Mouse (Mus musculus) neural tube, embryonic 13.5 days (tissue): ENCODE measurements around the gene March9. TPM values are rescaled to one million over a fixed set of nuclear protein-coding genes. Genes with fewer than 3 reads are reported as not detected.
"Not testable (repeated sequence)": the region's sequence is repeated elsewhere in the genome, so short reads cannot be mapped to it uniquely, and the experiment has no call there.

Source experiments
- ATAC-seq: fragments of 200-750 bp; cut with Nextera tagmentation; 2 replicates; pipeline ENCODE4 v1.8.0; 2017; ENCODE audit warnings: low read depth, mild to moderate bottlenecking, moderate TSS enrichment, moderate library complexity
- H3K27ac ChIP-seq: fragments of 300-500 bp; sonication (generic); replicated peaks from 2 replicates; pipeline ENCODE4 v1.5.1; 2015; ENCODE audit warnings: moderate library complexity, mild to moderate bottlenecking, inconsistent platforms
- H3K27me3 ChIP-seq: fragments of 300-500 bp; sonication (generic); 2 replicates; pipeline ENCODE4 v1.6.1; 2015; ENCODE audit warnings: mild to moderate bottlenecking, inconsistent platforms
- H3K36me3 ChIP-seq: fragments of 300-500 bp; sonication (generic); 2 replicates; pipeline ENCODE4 v1.6.1; 2015; ENCODE audit warnings: mild to moderate bottlenecking, inconsistent platforms
- H3K4me1 ChIP-seq: fragments of 300-500 bp; sonication (generic); replicated peaks from 2 replicates; pipeline ENCODE4 v1.6.1; 2015; ENCODE audit warnings: inconsistent platforms
- H3K4me2 ChIP-seq: fragments of 300-500 bp; sonication (generic); 2 replicates; pipeline ENCODE4 v1.6.1; 2015; ENCODE audit warnings: inconsistent platforms, mild to moderate bottlenecking, moderate library complexity
- H3K4me3 ChIP-seq: fragments of 300-500 bp; sonication (generic); 2 replicates; pipeline ENCODE4 v1.5.1; 2015; ENCODE audit warnings: mild to moderate bottlenecking, inconsistent platforms
- H3K9ac ChIP-seq: fragments of 300-500 bp; sonication (generic); 2 replicates; pipeline ENCODE4 v1.6.1; 2015; ENCODE audit warnings: moderate library complexity, mild to moderate bottlenecking, inconsistent platforms
- H3K9me3 ChIP-seq: fragments of 300-500 bp; sonication (generic); 2 replicates; pipeline ENCODE4 v1.6.1; 2016; ENCODE audit warnings: inconsistent platforms
- WGBS: fragments of 180-500 bp; shearing (Covaris S2); methylation state at CpG from one replicate; pipeline ENCODE4 v1.1.7; 2015; 5-methylcytosine and 5-hydroxymethylcytosine counted together
- polyA plus RNA-seq: library from polyadenylated mRNA; unstranded; fragments of >200 nt; fragmentation: Nextera tagmentation; extraction: Ambion mirVana; gene quantifications from 2 replicates; pipeline ENCODE4 v1.2.1, GENCODE M21; 2015

Gene March9
- polyA plus RNA-seq, 1 experiment from 2014 or later = 6.3 TPM

DNA sequence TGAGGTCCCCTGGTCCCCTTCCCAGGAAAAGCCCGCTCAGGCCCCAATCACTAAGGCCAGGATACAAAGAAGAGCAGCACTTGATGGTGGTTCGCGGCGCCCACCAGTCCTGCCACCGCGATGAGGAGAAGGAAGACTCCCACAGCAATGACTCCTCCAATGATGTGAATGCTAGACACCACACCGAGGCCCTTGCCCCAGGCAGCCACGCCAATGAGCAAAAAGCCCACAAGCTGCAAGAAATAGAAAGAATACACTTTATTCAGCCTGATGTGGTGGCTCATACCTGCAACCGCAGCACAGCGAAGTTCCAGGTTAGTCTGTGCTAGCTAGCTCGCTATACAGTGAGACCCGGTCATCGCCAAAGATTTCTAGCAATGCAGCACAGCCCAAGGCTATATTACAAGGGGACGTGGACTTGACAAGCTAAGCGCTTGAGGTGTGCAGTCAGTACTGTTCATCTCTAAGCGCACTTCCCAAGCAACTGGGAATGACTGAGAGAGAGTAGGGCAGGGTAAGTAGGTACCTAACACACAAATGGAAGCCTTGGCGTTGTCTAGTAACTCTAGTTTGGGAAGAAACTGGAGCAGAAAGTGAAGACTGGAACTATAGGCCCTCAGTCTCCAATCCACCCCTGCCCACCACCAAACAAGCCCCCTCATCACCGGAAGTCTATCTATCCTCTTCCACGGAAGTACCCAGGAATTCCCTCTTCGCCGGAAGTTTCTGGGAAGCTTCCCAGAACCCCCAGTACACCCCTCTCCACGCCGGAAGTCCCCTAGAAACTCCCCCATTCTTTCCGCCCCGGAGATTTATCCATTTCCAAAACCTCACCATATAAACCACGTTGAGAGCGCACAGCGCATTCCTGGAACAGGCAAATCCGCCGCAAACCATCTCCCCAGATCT, 9.6 kb upstream of the March9 start:
- peak; percentile 82 for ATAC-seq
- Histone ChIP-seq H3K36me3 (peaks cover 41% of the 10 kb centered on the region), H3K27ac (peak overlapping the region; percentile 94), H3K4me1 (peaks cover 54% of the 10 kb centered on the region), H3K9me3 (no peaks in the 10 kb centered on the region), H3K9ac (peak overlapping the region; percentile 77), H3K27me3 (no peaks in the 10 kb centered on the region), H3K4me2 (peak overlapping the region; percentile 93), H3K4me3 (peak overlapping the region; percentile 65)
- 4% methylated on average over 30 of the region's 30 CpGs for WGBS

- no peaks in the 10 kb centered on the region for H3K27me3 ChIP-seq
- H3K4me2 ChIP-seq = peak overlapping the region; percentile 93
- H3K4me1 ChIP-seq = peaks cover 56% of the 10 kb centered on the region
- peak overlapping the region; percentile 94 for H3K27ac ChIP-seq
- H3K4me3 ChIP-seq = peak overlapping the region; percentile 65
- 83% methylated on average over 9 of the region's 9 CpGs for WGBS
- peaks cover 41% of the 10 kb centered on the region for H3K36me3 ChIP-seq
- ATAC-seq = no peak
- peak overlapping the region; percentile 77 for H3K9ac ChIP-seq
- no peaks in the 10 kb centered on the region for H3K9me3 ChIP-seq
Observed at GRCm38 (mm10) chr10:127068360-127069038, 8.5 kb upstream of the March9 start.

DNA sequence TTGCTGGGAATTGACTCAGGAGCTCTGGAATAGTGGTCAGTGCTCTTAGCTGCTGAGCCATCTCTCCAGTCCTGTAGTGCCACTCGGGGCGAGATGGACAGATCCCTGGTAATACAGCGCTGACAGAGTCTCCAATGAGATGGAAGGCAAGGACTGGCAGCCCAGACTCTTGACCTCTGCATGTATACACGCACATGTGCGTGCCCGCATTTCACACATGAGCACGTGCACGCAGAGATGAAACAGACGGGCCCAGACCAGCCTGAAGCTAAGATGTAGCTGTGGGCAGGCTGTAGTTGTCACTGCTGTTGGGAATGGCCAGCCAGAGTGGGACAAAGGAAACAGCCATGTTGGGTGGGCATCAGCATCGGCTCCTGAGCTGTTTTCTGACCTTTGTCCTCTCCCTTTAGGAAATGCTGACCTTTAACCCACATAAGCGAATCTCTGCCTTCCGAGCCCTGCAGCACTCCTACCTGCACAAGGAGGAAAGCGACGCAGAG, 6.6 kb upstream of the March9 start:
- Histone ChIP-seq H3K9me3 (no peaks in the 10 kb centered on the region), H3K4me1 (peaks cover 66% of the 10 kb centered on the region), H3K27ac (0 out of 2 replicates have a peak overlapping the region, but pooled peaks have one; percentile 9), H3K27me3 (no peaks in the 10 kb centered on the region), H3K4me3 (peak overlapping the region; percentile 16), H3K9ac (no peak overlapping the region), H3K36me3 (peaks cover 41% of the 10 kb centered on the region), H3K4me2 (no peak overlapping the region; the same call in 1 of the 2 replicates)
- WGBS = 88% methylated on average over 14 of the region's 14 CpGs
- no peak for ATAC-seq

DNA sequence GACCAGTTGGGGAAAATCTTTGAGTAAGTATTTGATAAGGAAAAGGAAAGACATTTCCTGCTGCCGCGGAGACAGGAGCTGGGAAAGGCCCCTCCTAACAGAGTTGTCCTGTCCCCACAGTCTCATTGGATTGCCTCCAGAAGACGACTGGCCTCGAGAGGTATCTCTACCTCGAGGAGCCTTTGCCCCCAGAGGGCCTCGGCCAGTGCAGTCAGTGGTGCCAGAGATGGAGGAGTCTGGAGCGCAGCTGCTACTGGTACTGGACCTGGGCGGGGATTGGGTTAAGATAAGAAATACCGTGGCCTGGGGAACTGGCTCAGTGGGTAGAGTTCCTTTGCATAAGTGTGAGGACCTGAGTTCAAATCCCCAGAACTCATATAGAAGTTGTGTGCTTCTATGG, 6.0 kb upstream of the March9 start:
- no peak overlapping the region for H3K27ac ChIP-seq

GRCm38 (mm10) chr10:127063913-127064870, 4.2 kb upstream of the March9 start:
- H3K36me3 ChIP-seq = peaks cover 41% of the 10 kb centered on the region
- peak overlapping the region; percentile 82 for H3K4me2 ChIP-seq
- H3K9me3 ChIP-seq = no peaks in the 10 kb centered on the region
- peak; percentile 1; the same call in 1 of the 2 replicates for ATAC-seq
- peak overlapping the region; percentile 91 for H3K27ac ChIP-seq
- H3K9ac ChIP-seq = peak overlapping the region; percentile 99
- no peaks in the 10 kb centered on the region for H3K27me3 ChIP-seq
- H3K4me3 ChIP-seq = peak overlapping the region; percentile 89
- H3K4me1 ChIP-seq = peaks cover 69% of the 10 kb centered on the region
- WGBS = 13% methylated on average over 37 of the region's 37 CpGs

More for the DNA sequence above, 6.0 kb upstream of the March9 start:
- Histone ChIP-seq H3K36me3 (peaks cover 41% of the 10 kb centered on the region), H3K4me2 (no peak overlapping the region; the same call in 1 of the 2 replicates), H3K9ac (no peak overlapping the region), H3K9me3 (no peaks in the 10 kb centered on the region), H3K27me3 (no peaks in the 10 kb centered on the region), H3K4me1 (peaks cover 66% of the 10 kb centered on the region), H3K4me3 (0 out of 2 replicates have a peak overlapping the region, but pooled peaks have one; percentile 16)
- ATAC-seq = no peak
- WGBS = 91% methylated on average over 9 of the region's 9 CpGs

DNA sequence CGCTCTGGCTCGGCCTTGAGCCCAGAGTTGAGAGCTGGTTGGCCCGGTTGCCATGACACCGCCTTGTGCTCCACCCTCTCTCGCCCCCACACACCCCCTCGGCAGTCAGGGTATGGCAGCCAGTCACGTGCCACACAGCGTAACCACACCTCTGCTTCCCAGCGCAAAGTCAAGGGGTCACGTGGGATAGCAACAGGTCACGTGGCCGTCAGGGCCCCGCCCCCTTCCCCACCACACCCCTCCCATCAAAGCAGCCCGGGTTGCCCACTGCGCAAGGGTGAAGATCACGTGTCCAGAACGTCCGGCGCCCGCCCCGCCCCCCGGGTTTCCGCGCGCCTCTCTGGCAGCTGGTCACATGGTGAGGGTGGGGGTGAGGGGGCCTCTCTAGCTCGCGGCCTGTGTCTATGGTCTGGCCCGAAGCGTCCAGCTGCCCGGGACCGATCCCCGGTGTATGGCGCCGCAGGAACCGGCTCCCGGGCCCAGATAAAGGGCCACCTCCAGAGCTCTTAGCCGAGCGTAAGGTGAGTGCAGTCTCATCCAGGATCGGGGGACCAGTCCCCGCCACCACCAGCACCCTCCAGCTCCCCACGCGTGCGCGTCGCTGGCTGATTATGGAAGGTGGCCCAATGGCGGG, 3.4 kb upstream of the March9 start, which contains the start of gene Cdk4:
TSS of gene Cdk4 (plus strand) at position 296 of the 634 bp plus-strand sequence.
- WGBS = under 1% methylated on average over 46 of the region's 46 CpGs
- Histone ChIP-seq H3K4me3 (peak within 1 kb of the TSS; percentile 89), H3K27ac (peak within 1 kb of the TSS; percentile 91), H3K4me2 (peak within 1 kb of the TSS; percentile 82), H3K4me1 (peaks cover 68% of the 10 kb centered on the region), H3K36me3 (peaks cover 38% of the 10 kb centered on the region), H3K27me3 (no peaks in the 10 kb centered on the region), H3K9me3 (no peaks in the 10 kb centered on the region), H3K9ac (peak within 1 kb of the TSS; percentile 99)
- ATAC-seq = peak; percentile 86

- Histone ChIP-seq H3K27me3 (no peaks in the 10 kb centered on the region), H3K4me3 (no peak overlapping the region), H3K4me2 (peak overlapping the region; percentile 47; the same call in 1 of the 2 replicates), H3K36me3 (peaks cover 31% of the 10 kb centered on the region), H3K9ac (no peak overlapping the region), H3K27ac (peak overlapping the region; percentile 79), H3K9me3 (no peaks in the 10 kb centered on the region), H3K4me1 (peaks cover 70% of the 10 kb centered on the region)
- 86% methylated on average over 5 of the region's 5 CpGs for WGBS
- ATAC-seq = no peak
Observed at GRCm38 (mm10) chr10:127062503-127062902, 2.5 kb upstream of the March9 start.

DNA sequence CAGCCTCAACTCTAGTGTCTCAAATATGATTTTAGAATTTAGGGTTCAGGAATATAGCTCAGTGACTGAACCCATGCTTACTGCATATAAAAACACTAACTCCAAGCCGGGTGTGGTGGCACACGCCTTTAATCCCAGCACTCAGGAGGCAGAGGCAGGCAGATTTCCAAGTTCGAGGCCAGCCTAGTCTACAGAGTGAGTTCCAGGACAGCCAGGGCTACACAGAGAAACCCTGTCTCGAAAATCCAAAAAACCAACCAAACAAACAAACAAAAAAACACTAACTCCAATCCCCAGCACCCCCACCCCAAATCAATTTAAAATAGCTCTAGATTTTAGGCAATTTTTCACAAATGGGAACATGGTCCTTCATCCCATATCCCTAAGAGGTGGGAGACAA, 2.1 kb upstream of the March9 start:
- not testable (repeated sequence) for ATAC-seq, H3K27me3 ChIP-seq, H3K9ac ChIP-seq, H3K27ac ChIP-seq, H3K4me3 ChIP-seq, H3K9me3 ChIP-seq, H3K4me2 ChIP-seq
- 91% methylated on average over 4 of the region's 4 CpGs for WGBS
- Histone ChIP-seq H3K4me1 (peaks cover 71% of the 10 kb centered on the region), H3K36me3 (peaks cover 31% of the 10 kb centered on the region)

DNA sequence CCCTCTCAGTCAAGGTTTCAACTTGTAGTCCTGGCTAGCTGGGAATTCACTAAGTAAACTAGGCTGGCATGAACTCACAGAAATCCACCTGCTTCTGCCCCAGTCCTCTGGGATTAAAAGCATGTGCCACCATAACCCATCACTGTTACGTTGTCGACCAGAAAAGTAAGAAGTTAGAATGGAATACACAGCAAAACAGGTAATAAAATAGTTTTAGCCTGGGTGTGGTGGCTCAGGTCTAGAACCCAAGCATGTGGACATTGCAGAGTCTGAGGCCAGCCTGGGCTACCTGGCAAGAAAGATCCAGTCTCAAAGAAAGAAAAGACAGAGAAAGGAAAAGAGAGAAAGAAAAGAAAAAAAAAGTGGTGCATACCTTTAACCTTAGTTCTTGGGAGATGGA, 1.5 kb upstream of the March9 start:
- Histone ChIP-seq H3K27ac (peak overlapping the region; percentile 98), H3K9me3 (no peaks in the 10 kb centered on the region), H3K27me3 (no peaks in the 10 kb centered on the region)

GRCm38 (mm10) chr10:127061085-127061484, 1.1 kb upstream of the March9 start:
- H3K27ac ChIP-seq = peak overlapping the region; percentile 98
- peak overlapping the region; percentile 90 for H3K4me3 ChIP-seq
- H3K4me1 ChIP-seq = peaks cover 69% of the 10 kb centered on the region
- H3K9ac ChIP-seq = peak overlapping the region; percentile 99
- WGBS = 24% methylated on average over 5 of the region's 5 CpGs
- ATAC-seq = no peak
- no peaks in the 10 kb centered on the region for H3K27me3 ChIP-seq
- no peaks in the 10 kb centered on the region for H3K9me3 ChIP-seq
- peak overlapping the region; percentile 87 for H3K4me2 ChIP-seq
- peaks cover 31% of the 10 kb centered on the region for H3K36me3 ChIP-seq

More for the DNA sequence above, 1.5 kb upstream of the March9 start:
- peak overlapping the region; percentile 90 for H3K4me3 ChIP-seq
- WGBS = 77% methylated on average over 2 of the region's 2 CpGs
- ATAC-seq = no peak
- H3K4me2 ChIP-seq = peak overlapping the region; percentile 87
- H3K36me3 ChIP-seq = peaks cover 31% of the 10 kb centered on the region
- H3K9ac ChIP-seq = peak overlapping the region; percentile 99
- H3K4me1 ChIP-seq = peaks cover 68% of the 10 kb centered on the region
